Mouse (Mus musculus) ES-Bruce4 (cell line): ENCODE measurements around the gene Tmem161a. TPM values are rescaled to one million over a fixed set of nuclear protein-coding genes. Genes with fewer than 3 reads are reported as not detected.

Experiments
- H3K27ac ChIP-seq: 2 replicates; pipeline ENCODE4 v1.5.1; 2012; ENCODE audit warnings: low read length, inconsistent platforms; ENCODE audit not compliant: insufficient read depth
- H3K27me3 ChIP-seq: 2 replicates; pipeline ENCODE4 v1.6.1; 2012; ENCODE audit warnings: mild to moderate bottlenecking, low read length, inconsistent platforms; ENCODE audit not compliant: control insufficient read depth, poor library complexity, insufficient read depth, severe bottlenecking
- H3K36me3 ChIP-seq: 2 replicates; pipeline ENCODE4 v1.6.1; 2012; ENCODE audit warnings: inconsistent platforms, mild to moderate bottlenecking, low read length, moderate library complexity; ENCODE audit not compliant: control insufficient read depth, poor library complexity, insufficient read depth, severe bottlenecking
- H3K4me1 ChIP-seq: one replicate; pipeline ENCODE4 v1.8.1; 2011; ENCODE audit warnings: low read length; ENCODE audit not compliant: control insufficient read depth, insufficient read depth
- H3K4me3 ChIP-seq: 2 replicates; pipeline ENCODE4 v1.5.1; 2011; ENCODE audit warnings: low read depth, mild to moderate bottlenecking, low read length
- H3K9ac ChIP-seq: 2 replicates; pipeline ENCODE4 v1.6.1; 2012; ENCODE audit warnings: low read depth, mild to moderate bottlenecking, inconsistent platforms; ENCODE audit not compliant: poor library complexity, severe bottlenecking
- H3K9me3 ChIP-seq: replicated peaks from 2 replicates; pipeline ENCODE4 v1.6.1; 2012; ENCODE audit warnings: mild to moderate bottlenecking, low read length, inconsistent platforms; ENCODE audit not compliant: control insufficient read depth, poor library complexity, insufficient read depth, severe bottlenecking
- CTCF ChIP-seq: IDR thresholded peaks from one replicate; pipeline ENCODE4 v1.8.1; 2011; ENCODE audit warnings: low read depth, low read length
- EP300 ChIP-seq: IDR thresholded peaks from 2 replicates; pipeline ENCODE4 v1.6.1; 2011; ENCODE audit warnings: low read depth, low read length; ENCODE audit not compliant: insufficient read depth
- POLR2A ChIP-seq: IDR thresholded peaks from one replicate; pipeline ENCODE4 v1.8.1; 2011; ENCODE audit warnings: low read length; ENCODE audit not compliant: insufficient read depth
- polyA plus RNA-seq: library from polyadenylated mRNA; stranded (reverse); fragments of >200 nt; gene quantifications from 2 replicates; pipeline ENCODE4 v1.2.4, GENCODE M21; 2011; ENCODE audit warnings: low read depth; ENCODE audit not compliant: missing spikeins, insufficient read depth, insufficient read length

Gene Tmem161a
- polyA plus RNA-seq, 1 experiment: 36.5 TPM

- H3K36me3 ChIP-seq: peaks cover 2% of the 10 kb centered on the region
- peak; percentile 43 for TF ChIP-seq CTCF
- no peak for TF ChIP-seq POLR2A
- TF ChIP-seq EP300: no peak
- no peak overlapping the region for H3K27ac ChIP-seq
- H3K9me3 ChIP-seq: no peaks in the 10 kb centered on the region
- H3K27me3 ChIP-seq: no peaks in the 10 kb centered on the region
- H3K4me3 ChIP-seq: no peak overlapping the region
- peaks cover 3% of the 10 kb centered on the region for H3K4me1 ChIP-seq
- no peak overlapping the region for H3K9ac ChIP-seq
Observed at GRCm38 (mm10) chr8:70179082-70179481, 6.9 kb downstream of the Tmem161a start.

- Histone ChIP-seq H3K9ac (no peak overlapping the region), H3K9me3 (no peaks in the 10 kb centered on the region), H3K36me3 (peaks cover 2% of the 10 kb centered on the region), H3K4me3 (no peak overlapping the region), H3K4me1 (peaks cover 3% of the 10 kb centered on the region), H3K27me3 (no peaks in the 10 kb centered on the region), H3K27ac (no peak overlapping the region)
- TF ChIP-seq POLR2A (no peak), CTCF (no peak), EP300 (no peak)
Observed at GRCm38 (mm10) chr8:70181212-70181902, 9.2 kb downstream of the Tmem161a start.

- Histone ChIP-seq H3K4me3 (no peak overlapping the region), H3K27ac (no peak overlapping the region), H3K9ac (no peak overlapping the region), H3K27me3 (no peaks in the 10 kb centered on the region), H3K36me3 (peaks cover 2% of the 10 kb centered on the region), H3K4me1 (peaks cover 3% of the 10 kb centered on the region), H3K9me3 (no peaks in the 10 kb centered on the region)
- TF ChIP-seq EP300 (no peak), POLR2A (no peak), CTCF (no peak)
Observed at GRCm38 (mm10) chr8:70181903-70182252, 9.7 kb downstream of the Tmem161a start.

- Histone ChIP-seq H3K9ac (no peak overlapping the region), H3K4me3 (no peak overlapping the region), H3K4me1 (peaks cover 3% of the 10 kb centered on the region), H3K9me3 (no peaks in the 10 kb centered on the region), H3K27ac (no peak overlapping the region), H3K36me3 (no peaks in the 10 kb centered on the region), H3K27me3 (no peaks in the 10 kb centered on the region)
- TF ChIP-seq CTCF: no peak
- no peak for TF ChIP-seq EP300
- no peak for TF ChIP-seq POLR2A
Observed at GRCm38 (mm10) chr8:70183194-70183593, 11.0 kb downstream of the Tmem161a start.

- TF ChIP-seq POLR2A (no peak), EP300 (no peak), CTCF (no peak)
- H3K27me3 ChIP-seq: no peaks in the 10 kb centered on the region
- H3K36me3 ChIP-seq: no peaks in the 10 kb centered on the region
- no peaks in the 10 kb centered on the region for H3K9me3 ChIP-seq
- no peak overlapping the region for H3K4me3 ChIP-seq
- H3K4me1 ChIP-seq: no peaks in the 10 kb centered on the region
- H3K27ac ChIP-seq: no peak overlapping the region
- H3K9ac ChIP-seq: no peak overlapping the region
Observed at GRCm38 (mm10) chr8:70188707-70189106, 16.6 kb downstream of the Tmem161a start.

GRCm38 (mm10) chr8:70193238-70193637, 21.1 kb downstream of the Tmem161a start:
- Histone ChIP-seq H3K9me3 (no peaks in the 10 kb centered on the region), H3K36me3 (no peaks in the 10 kb centered on the region), H3K27me3 (no peaks in the 10 kb centered on the region), H3K4me1 (no peaks in the 10 kb centered on the region), H3K27ac (no peak overlapping the region), H3K9ac (no peak overlapping the region), H3K4me3 (no peak overlapping the region)
- no peak for TF ChIP-seq EP300
- no peak for TF ChIP-seq POLR2A
- no peak for TF ChIP-seq CTCF
